Mouse (Mus musculus): ENCODE measurements at regions not wholly inside any gene's neighbourhood (a gene's known extent, or its start where the extent isn't known, plus 50 kb on each side); places are given as distances from the start of the nearest gene placed in this dataset.
A peak's percentile ranks its signal among the peaks of the same experiment; 100 is the strongest.
"Not testable (repeated sequence)": the region's sequence is repeated elsewhere in the genome, so short reads cannot be mapped to it uniquely, and the experiment has no call there.

DNA sequence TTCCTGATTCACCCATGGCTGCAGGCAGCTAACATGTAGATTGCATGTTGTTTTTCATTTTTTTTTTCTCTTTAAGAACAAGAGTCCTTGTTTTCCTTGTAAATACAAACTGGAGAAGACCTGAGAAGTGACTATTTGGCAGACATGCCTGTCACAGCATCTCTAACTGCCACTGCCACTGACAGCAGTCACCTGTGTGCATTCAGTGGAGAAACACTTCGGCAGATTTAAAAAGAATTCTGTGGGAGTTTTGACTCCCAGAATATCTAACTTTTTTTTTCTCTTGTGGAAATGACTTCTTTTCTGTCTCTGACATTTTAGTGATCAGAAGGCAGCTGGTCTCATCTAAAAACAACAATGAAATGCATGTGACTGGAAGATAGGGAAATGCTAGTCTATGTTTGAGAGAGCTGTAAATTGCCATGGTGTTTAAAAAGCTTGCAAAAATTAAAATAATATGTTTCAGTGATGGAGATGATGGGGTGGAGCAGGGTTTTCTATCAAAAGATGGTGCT is 526.0 kb upstream of the Agtr1b start:
- DNase-seq (ENCODE audit: low read depth) = no peak

GRCm38 (mm10) chr3:20864241-20864640 is 497.3 kb upstream of the Agtr1b start:
- no peak for DNase-seq (ENCODE audit: low read depth)

GRCm38 (mm10) chr3:20831038-20831437 is 464.1 kb upstream of the Agtr1b start:
- DNase-seq (ENCODE audit: low read depth) = no peak

DNA sequence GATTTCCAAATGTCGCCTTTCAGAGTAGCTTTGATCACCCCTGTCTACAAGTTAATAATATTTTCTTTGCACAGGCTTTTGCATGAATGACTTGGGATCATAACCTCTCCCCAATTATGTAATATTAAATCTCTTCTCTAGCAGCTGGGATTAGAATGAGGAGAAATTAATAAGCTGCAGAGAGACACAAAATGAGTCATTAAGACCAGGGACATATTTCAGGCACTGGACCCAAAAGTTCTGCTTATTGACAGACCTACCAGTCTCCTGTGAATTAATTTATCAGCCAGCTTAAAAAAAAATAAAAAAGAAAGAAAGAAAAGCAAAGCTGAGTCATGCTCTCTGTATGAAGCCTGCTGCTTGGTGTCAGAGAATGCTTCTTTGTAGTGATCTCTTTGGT is 462.4 kb upstream of the Agtr1b start:
- DNase-seq (ENCODE audit: low read depth) = no peak

DNA sequence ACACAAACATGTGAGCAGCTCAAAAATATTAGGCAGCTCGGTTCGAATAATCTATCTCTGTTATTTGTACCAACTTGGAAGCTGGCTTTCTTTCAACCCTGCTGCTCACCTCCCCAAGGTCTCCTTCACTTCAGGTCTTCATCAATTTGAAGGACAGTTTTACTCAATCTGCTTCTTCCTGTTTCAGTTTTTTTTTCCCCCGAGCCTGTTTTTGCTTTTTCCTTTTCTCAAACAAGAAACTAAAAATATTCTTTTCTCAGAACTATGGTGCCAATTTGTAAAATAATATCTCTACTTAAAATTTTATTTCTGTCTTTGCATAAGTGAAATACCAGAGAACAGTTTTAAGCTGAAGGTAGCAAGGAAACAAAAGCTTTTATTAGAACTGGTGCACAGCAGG is 461.8 kb upstream of the Agtr1b start:
- DNase-seq (ENCODE audit: low read depth) = no peak

DNA sequence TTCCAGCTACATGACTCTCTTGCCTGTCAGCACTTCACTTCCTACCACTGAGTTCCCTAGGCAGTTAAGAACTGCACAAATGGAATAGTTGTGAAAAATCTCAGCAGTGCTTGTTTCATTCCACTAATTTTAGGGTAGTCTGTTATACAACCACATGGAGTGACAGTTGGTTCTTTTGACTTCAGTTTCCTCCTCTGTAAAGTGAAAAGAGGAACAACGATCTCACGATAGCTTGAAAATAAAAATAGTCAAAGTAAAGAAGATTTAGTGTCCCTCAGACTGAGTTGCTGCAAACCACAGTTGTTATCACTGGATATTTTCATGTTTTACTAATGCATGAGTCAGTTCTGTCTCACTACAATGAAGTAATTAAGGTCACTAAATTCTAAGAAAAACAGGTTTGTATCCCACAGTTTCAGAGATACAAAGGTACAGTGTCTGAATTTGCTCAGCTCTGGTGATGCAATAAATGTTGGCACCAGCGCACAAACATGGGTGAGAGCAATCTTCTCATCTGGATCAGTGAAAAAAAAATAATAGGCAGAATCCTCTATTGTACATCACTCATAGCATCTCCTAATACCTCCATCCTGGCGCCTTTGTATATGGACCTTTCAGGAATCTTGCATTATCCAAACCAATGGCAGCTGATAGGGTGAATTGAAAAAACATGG is 458.8 kb upstream of the Agtr1b start:
- peak; percentile 6 for DNase-seq (ENCODE audit: low read depth)

DNA sequence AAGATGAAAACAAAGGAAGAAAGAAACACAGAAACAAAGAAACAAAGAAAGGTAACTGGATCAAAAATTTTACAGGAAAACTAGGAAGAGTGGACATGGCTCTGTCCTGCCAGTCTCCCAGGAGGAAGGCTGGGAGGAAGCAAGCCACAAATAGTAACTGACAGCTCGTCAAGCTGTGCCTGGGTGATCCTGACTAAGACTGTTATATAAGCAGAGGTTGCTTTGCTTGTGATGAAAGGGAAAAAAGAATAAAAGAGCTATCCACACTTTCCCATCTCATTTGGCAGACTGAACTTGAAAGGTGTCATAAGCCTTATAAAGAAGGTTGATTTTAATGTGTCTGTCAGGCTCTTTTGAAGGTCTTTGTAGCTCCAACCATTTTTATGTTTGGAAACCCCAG is 455.2 kb upstream of the Agtr1b start:
- no peak for DNase-seq (ENCODE audit: low read depth)

GRCm38 (mm10) chr3:20821712-20822111 is 454.7 kb upstream of the Agtr1b start:
- no peak for DNase-seq (ENCODE audit: low read depth)

DNA sequence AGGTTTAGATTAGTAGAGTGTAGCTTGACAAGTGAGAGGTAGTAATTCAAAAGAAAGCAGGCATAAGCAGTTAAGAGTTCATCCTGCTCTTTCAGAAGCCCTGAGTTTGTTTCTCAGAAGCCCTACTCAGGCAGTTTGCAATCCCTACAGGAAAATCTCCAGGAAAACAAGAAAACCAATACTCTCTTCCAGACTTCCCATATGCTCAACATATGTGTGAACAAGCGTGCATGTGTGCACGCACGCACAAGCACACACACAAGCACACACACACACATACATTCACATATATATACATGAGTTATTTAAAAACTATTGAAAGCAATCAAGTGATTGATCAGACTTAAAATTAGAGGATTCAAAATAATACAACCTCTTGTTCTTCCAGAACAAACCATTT is 453.1 kb upstream of the Agtr1b start:
- no peak for DNase-seq (ENCODE audit: low read depth)

DNA sequence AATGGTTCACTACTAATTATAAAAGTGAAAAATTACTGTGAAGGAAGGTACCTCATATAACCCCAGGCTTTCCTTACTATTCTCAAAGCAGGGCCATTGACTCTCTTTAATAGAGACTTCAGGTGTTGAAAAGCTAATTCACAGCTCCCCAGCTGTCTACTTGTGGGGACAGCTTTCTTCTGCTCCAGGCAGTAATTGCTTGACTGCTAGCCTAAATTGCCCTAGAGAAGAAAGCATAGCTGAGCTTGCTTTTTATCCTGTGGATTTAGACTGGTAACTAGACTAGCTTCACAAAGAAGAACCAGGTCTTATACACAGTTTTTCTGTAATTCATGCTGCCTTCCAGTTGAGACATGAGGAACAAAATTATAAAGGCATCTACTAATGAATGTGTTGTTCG is 452.6 kb upstream of the Agtr1b start:
- DNase-seq (ENCODE audit: low read depth) = no peak

DNA sequence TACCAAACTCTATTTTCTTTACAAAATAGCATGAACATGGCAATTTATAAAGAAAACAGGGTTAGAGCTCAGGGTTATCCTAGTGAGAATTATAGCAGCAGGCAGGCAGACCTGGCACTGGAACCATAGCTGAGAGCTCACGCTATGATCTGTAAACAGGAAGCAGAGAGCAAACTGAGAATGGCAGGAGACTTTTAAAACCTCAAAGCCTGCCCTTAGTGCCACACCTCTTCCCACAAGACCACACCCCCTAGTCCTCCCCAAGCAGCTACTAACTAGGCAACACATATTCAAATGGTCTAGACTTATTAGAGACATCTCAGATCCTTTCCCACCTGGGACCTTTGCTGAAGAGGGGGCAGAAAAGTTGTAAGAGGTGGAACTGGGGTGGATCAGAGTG is 449.6 kb upstream of the Agtr1b start:
- DNase-seq (ENCODE audit: low read depth) = no peak

DNA sequence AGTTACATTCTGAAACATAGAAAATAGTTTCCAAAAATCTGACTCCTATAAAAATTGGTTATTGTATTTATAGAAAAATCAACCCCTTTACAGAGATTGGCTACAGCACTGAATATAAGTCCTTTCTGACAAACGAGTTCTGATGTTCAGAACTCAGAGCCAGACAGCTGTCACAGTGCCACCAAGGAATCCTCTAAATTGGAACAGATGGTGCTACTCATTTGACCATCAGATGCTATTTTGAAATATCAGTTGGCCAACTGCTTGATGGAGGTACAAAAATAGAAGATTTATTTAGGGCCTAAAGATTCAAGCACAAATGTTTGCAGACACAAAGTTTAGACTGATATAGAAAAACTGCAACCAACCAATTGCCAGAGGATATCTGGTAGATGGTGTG is 427.3 kb upstream of the Agtr1b start:
- no peak for DNase-seq (ENCODE audit: low read depth)

- DNase-seq (ENCODE audit: low read depth) = no peak
Observed at GRCm38 (mm10) chr3:20792503-20792902, 425.5 kb upstream of the Agtr1b start.

DNA sequence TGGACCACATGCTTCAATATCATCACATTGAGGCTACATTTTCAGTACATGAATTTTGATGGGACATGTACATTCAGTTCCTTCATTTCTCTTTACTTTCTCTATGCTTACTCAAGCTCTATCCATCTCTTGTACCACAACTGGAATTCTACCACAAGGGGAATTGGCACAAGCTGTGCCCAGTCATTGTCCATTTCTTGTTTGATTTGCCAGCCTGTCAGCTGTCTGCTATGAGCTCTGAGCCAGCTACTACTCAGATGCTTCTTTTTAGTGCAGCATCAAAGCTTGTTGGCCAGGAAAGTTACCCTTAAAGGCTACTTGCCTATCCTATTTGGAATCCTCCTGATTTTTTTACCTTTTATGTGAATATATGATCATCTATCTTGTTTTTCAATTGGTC is 410.9 kb upstream of the Agtr1b start:
- DNase-seq (ENCODE audit: low read depth) = no peak

DNA sequence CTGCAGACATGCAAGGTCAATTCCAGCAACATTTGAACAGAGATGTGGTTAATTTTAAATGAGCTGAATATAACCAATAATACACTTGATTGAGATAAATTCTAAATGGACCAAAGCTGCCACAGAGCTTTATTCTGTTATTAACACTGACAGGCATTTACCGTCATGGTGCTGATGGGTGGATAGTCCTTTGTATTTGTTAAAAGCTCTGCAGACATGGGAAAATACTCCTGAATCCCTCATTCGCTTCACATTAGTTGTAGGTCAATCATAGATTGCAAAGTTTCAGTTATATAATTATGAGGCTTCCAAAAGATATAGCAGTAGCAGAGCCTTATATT is 410.0 kb upstream of the Agtr1b start:
- DNase-seq (ENCODE audit: low read depth) = no peak

DNA sequence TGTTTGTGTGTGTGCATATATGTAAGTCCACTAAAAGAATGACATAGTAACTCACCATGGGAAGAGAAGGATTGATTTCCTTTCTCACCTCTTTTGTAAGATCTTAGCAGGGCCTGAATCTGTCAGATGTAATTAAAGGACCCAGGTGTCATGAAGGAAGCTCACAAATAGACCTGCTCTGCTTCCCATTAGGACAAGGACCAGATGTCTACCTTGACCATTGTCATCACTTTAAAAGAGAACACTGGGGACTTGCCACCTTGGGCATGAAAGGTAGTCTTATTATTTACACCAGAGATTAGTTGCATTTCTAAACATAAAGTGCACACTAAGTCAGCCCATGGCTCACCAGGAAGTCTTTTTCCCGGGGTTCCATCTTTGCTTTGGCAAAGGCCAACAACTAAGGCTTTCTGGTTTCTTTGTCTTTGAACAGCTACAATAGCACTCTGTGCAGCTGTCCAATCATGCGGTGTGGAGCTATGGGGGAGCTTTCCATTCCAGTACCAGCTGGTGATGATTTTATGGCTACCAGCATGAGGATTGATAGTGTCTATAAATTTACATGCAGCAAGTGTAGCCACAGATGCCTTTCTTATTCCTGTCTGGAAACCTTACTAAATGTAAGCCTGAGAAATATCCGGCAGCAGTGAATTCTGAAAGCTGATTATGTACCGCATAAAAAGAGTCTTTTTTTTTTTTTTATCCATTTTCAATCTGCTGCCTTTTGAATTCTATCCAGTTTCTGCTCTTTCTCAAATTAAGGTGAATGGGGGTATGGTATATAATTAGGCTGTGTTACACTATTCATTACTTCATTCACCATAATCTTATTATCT is 409.4 kb upstream of the Agtr1b start:
- no peak for DNase-seq (ENCODE audit: low read depth)

- no peak for DNase-seq (ENCODE audit: low read depth)
Observed at GRCm38 (mm10) chr3:20734302-20734701, 367.3 kb upstream of the Agtr1b start.

- no peak for DNase-seq (ENCODE audit: low read depth)
Observed at GRCm38 (mm10) chr3:20732005-20732404, 365.0 kb upstream of the Agtr1b start.

DNA sequence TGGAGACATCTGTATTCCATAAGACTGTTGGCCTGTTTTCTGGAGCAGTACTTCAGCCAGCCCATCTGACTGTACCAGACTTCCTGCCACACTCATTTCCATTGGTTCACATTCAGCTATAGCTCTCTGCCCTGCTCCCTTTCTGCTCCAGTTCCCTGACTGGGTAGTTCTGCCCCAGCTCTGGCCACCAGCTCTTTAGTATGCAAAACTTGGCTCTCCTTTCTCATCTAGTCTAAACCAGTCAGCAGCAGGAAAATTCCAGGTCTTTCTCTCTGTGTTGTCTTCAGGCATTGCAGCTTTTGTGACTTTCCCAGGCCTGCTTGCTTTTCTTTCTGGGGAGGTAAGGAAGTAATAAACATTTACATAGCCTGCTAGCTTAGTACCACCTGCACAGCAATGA is 363.5 kb upstream of the Agtr1b start:
- no peak for DNase-seq (ENCODE audit: low read depth)

DNA sequence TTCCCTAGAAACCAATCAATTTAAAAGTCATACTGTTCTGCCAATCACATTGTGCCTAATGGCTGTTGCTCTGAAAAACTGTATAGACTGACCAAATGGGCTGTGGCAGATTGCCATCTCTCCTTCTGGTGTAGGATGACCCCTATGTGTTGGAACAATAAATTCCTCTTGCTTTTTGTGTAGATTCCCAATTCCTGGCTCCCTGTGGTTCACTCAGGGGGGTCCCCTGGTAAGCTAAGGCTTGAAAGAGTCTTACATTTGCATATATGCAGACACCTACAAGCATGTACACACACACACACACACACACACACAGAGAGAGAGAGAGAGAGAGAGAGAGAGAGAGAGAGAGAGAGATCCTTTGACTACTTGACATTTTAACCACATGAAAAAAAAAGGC is 362.8 kb upstream of the Agtr1b start:
- DNase-seq (ENCODE audit: low read depth) = not testable (repeated sequence)

GRCm38 (mm10) chr3:20714671-20715070 is 347.7 kb upstream of the Agtr1b start:
- no peak for DNase-seq (ENCODE audit: low read depth)

GRCm38 (mm10) chr3:20709661-20710060 is 342.7 kb upstream of the Agtr1b start:
- no peak for DNase-seq (ENCODE audit: low read depth)

GRCm38 (mm10) chr3:20695322-20695859 is 328.4 kb upstream of the Agtr1b start:
- no peak for DNase-seq (ENCODE audit: low read depth)

Data from gonadal fat pad, adult 2 months (tissue).